Mouse (Mus musculus) C2C12 (cell line): ENCODE data around the gene Slc16a8. TPM values are rescaled to one million over a fixed set of nuclear protein-coding genes. Genes with fewer than 3 reads are reported as not detected.

Experiments used
- H3K27me3 ChIP-seq: one replicate; pipeline ENCODE4 v1.6.1; 2011; ENCODE audit not compliant: control insufficient read depth, insufficient read depth, insufficient read length
- H3K36me3 ChIP-seq: one replicate; pipeline ENCODE4 v1.6.1; 2011; ENCODE audit not compliant: control insufficient read depth, insufficient read depth
- H3K4me3 ChIP-seq: one replicate; pipeline ENCODE4 v1.5.1; 2011; ENCODE audit warnings: mild to moderate bottlenecking, control low read depth; ENCODE audit not compliant: poor library complexity, insufficient read depth, severe bottlenecking
- H3K79me2 ChIP-seq: one replicate; pipeline ENCODE4 v1.6.1; 2011; ENCODE audit not compliant: control insufficient read depth, insufficient read depth
- H3K79me3 ChIP-seq: one replicate; pipeline ENCODE4 v1.6.1; 2011; ENCODE audit warnings: low read depth, control low read depth
- H3ac ChIP-seq: one replicate; pipeline ENCODE3; 2011; ENCODE audit warnings: low read depth; ENCODE audit not compliant: control insufficient read depth, insufficient read length
- CEBPB ChIP-seq: IDR thresholded peaks from one replicate; pipeline ENCODE4 v1.6.1; 2011; ENCODE audit warnings: low read depth, mild to moderate bottlenecking, control low read depth, moderate library complexity
- CTCF ChIP-seq: IDR thresholded peaks from one replicate; pipeline ENCODE4 v1.5.1; 2011; ENCODE audit not compliant: control insufficient read depth, insufficient read depth, insufficient read length
- FOSL1 ChIP-seq: IDR thresholded peaks from one replicate; pipeline ENCODE4 v1.8.0; 2011; ENCODE audit warnings: mild to moderate bottlenecking, low read length; ENCODE audit not compliant: poor library complexity, insufficient read depth, severe bottlenecking
- MAX ChIP-seq: IDR thresholded peaks from one replicate; pipeline ENCODE4 v1.6.1; 2011; ENCODE audit warnings: mild to moderate bottlenecking, control low read depth
- MYOD1 ChIP-seq: IDR thresholded peaks from one replicate; pipeline ENCODE4 v1.6.1; 2011; ENCODE audit warnings: low read depth; ENCODE audit not compliant: control insufficient read depth, insufficient read length
- MYOG ChIP-seq: IDR thresholded peaks from one replicate; pipeline ENCODE4 v1.6.1; 2011; ENCODE audit not compliant: control insufficient read depth, insufficient read length; ENCODE audit errors: extremely low read depth
- USF1 ChIP-seq: IDR thresholded peaks from one replicate; pipeline ENCODE4 v1.6.1; 2011; ENCODE audit warnings: low read depth, mild to moderate bottlenecking, control low read depth, moderate library complexity
- polyA plus RNA-seq: library from polyadenylated mRNA; unstranded; fragments of >200 nt; fragmentation: generic; extraction: Trizol; gene quantifications from one replicate; pipeline ENCODE4 v1.2.1, GENCODE M21; 2012; ENCODE audit warnings: missing spikeins

Gene Slc16a8
- polyA plus RNA-seq, 1 experiment: 0.11 TPM

GRCm38 (mm10) chr15:79223641-79224040 is 30.9 kb downstream of the Slc16a8 start:
- Histone ChIP-seq H3K79me2 (no peaks in the 10 kb centered on the region), H3K27me3 (peaks cover 28% of the 10 kb centered on the region), H3K4me3 (no peak overlapping the region), H3ac (no peak overlapping the region), H3K36me3 (no peaks in the 10 kb centered on the region), H3K79me3 (no peaks in the 10 kb centered on the region)
- TF ChIP-seq FOSL1 (no peak), MYOG (no peak), CEBPB (no peak), USF1 (no peak), CTCF (no peak), MAX (no peak), MYOD1 (no peak)

- H3K79me2 ChIP-seq: no peaks in the 10 kb centered on the region
- no peak for TF ChIP-seq MAX
- TF ChIP-seq MYOG: no peak
- no peak for TF ChIP-seq CEBPB
- no peak for TF ChIP-seq USF1
- no peak for TF ChIP-seq CTCF
- TF ChIP-seq MYOD1: no peak
- no peak for TF ChIP-seq FOSL1
- H3ac ChIP-seq: no peak overlapping the region
- H3K36me3 ChIP-seq: no peaks in the 10 kb centered on the region
- H3K4me3 ChIP-seq: no peak overlapping the region
- H3K79me3 ChIP-seq: no peaks in the 10 kb centered on the region
- H3K27me3 ChIP-seq: peaks cover 50% of the 10 kb centered on the region
Observed at GRCm38 (mm10) chr15:79219572-79219971, 35.0 kb downstream of the Slc16a8 start.

- H3ac ChIP-seq: no peak overlapping the region
- no peaks in the 10 kb centered on the region for H3K36me3 ChIP-seq
- no peaks in the 10 kb centered on the region for H3K79me3 ChIP-seq
- H3K27me3 ChIP-seq: peaks cover 67% of the 10 kb centered on the region
- no peak for TF ChIP-seq MAX
- TF ChIP-seq FOSL1: no peak
- no peak for TF ChIP-seq MYOD1
- no peak for TF ChIP-seq CTCF
- TF ChIP-seq USF1: no peak
- no peak for TF ChIP-seq MYOG
- TF ChIP-seq CEBPB: no peak
- H3K4me3 ChIP-seq: no peak overlapping the region
- no peaks in the 10 kb centered on the region for H3K79me2 ChIP-seq
Observed at GRCm38 (mm10) chr15:79216191-79216590, 38.4 kb downstream of the Slc16a8 start.

GRCm38 (mm10) chr15:79213591-79213990 is 41.0 kb downstream of the Slc16a8 start:
- Histone ChIP-seq H3K36me3 (no peaks in the 10 kb centered on the region), H3K79me2 (no peaks in the 10 kb centered on the region), H3K27me3 (peaks cover 71% of the 10 kb centered on the region), H3K79me3 (no peaks in the 10 kb centered on the region), H3K4me3 (no peak overlapping the region), H3ac (no peak overlapping the region)
- TF ChIP-seq USF1 (no peak), MAX (no peak), FOSL1 (no peak), CTCF (no peak), CEBPB (no peak), MYOD1 (no peak), MYOG (no peak)

- H3K79me2 ChIP-seq: no peaks in the 10 kb centered on the region
- H3K4me3 ChIP-seq: no peak overlapping the region
- peaks cover 78% of the 10 kb centered on the region for H3K27me3 ChIP-seq
- H3ac ChIP-seq: no peak overlapping the region
- H3K79me3 ChIP-seq: no peaks in the 10 kb centered on the region
- no peak for TF ChIP-seq USF1
- TF ChIP-seq MAX: no peak
- no peak for TF ChIP-seq FOSL1
- H3K36me3 ChIP-seq: no peaks in the 10 kb centered on the region
Observed at GRCm38 (mm10) chr15:79212750-79213446, 41.7 kb downstream of the Slc16a8 start.

DNA sequence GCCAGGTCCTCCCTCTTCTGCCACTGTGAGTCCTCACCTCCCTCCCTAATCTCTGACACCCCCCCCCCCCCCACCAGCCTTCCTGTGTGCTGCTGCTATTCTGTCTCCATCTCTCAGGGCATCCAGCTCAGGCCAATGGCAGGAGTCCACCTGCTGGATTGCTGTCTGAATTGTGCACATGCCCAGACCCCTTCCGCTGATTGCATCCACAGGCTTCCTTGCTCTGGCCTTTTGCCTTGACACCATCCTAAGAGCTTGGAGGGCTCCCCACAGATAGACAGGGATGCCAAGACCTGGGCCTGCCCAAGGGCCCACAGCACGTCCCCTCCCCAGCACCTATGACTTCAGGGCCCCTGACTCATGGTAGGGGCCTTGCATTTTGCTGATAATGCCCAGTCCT is 44.2 kb downstream of the Slc16a8 start:
- Histone ChIP-seq H3K4me3 (no peak overlapping the region), H3K79me3 (no peaks in the 10 kb centered on the region), H3ac (no peak overlapping the region), H3K36me3 (no peaks in the 10 kb centered on the region), H3K79me2 (no peaks in the 10 kb centered on the region), H3K27me3 (peaks cover 84% of the 10 kb centered on the region)
- TF ChIP-seq MAX (no peak), FOSL1 (no peak), CEBPB (no peak), MYOD1 (no peak), MYOG (no peak), CTCF (no peak), USF1 (no peak)
